Mouse (Mus musculus) erythroblast, embryonic 14.5 days (primary cell): ENCODE results near the gene Tusc2.

Source experiments
- GATA1 ChIP-seq: IDR thresholded peaks from 2 replicates; pipeline ENCODE4 v1.6.1; 2012; ENCODE audit warnings: low read length, inconsistent platforms, mixed read lengths
- TAL1 ChIP-seq: IDR thresholded peaks from 3 replicates; pipeline ENCODE4 v1.6.1; 2012; ENCODE audit warnings: low read length, inconsistent platforms, mixed read lengths

DNA sequence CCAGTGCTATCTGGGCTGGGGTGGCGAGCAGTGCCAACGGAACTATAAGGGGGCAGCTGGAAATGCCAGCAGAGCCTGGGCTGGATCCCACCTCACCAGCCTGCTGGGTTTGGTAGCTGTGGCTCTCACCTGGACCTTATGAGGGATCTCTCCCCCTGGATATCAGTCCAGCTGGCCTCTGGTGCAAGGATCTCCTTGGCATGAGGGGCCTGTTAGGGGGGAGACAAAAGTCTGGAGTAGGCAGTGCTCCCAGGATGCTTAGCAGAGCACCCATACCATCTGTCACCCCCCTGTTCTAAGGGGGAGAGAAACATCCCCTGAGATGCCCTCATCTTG, 9.2 kb downstream of the Tusc2 start:
- no peak for TF ChIP-seq TAL1
- TF ChIP-seq GATA1 = no peak
